Mouse (Mus musculus) urinary bladder, postnatal 14 days (tissue): ENCODE data around the gene Bag6.

Experiments
- DNase-seq: peaks from one replicate; pipeline ENCODE4 v3.0.0; 2021; ENCODE audit warnings: low spot score

Bag6 gene

GRCm38 (mm10) chr17:35168541-35169207, 33.7 kb downstream of the Bag6 start:
- no peak for DNase-seq

- DNase-seq = no peak
These were observed 37.7 kb downstream of the Bag6 start for GRCm38 (mm10) chr17:35172445-35173234.

GRCm38 (mm10) chr17:35173329-35173728, 38.4 kb downstream of the Bag6 start:
- DNase-seq = no peak

GRCm38 (mm10) chr17:35174201-35174977, 39.4 kb downstream of the Bag6 start:
- DNase-seq = no peak

GRCm38 (mm10) chr17:35175382-35175781, 40.4 kb downstream of the Bag6 start:
- DNase-seq = no peak

- no peak for DNase-seq
These were observed 41.0 kb downstream of the Bag6 start, which contains the start of gene Aif1 for GRCm38 (mm10) chr17:35175968-35176367. Gene Aif1, minus strand, starts transcription at chr17:35176068.

GRCm38 (mm10) chr17:35178528-35178927, 43.5 kb downstream of the Bag6 start:
- peak; percentile 75 for DNase-seq

GRCm38 (mm10) chr17:35180093-35180492, 45.1 kb downstream of the Bag6 start:
- DNase-seq = no peak

GRCm38 (mm10) chr17:35185639-35186611, 50.9 kb downstream of the Bag6 start:
- peak; percentile 83 for DNase-seq

GRCm38 (mm10) chr17:35186681-35187080, 51.7 kb downstream of the Bag6 start:
- peak; percentile 19 for DNase-seq

GRCm38 (mm10) chr17:35187345-35187744, 52.4 kb downstream of the Bag6 start:
- DNase-seq = no peak

- no peak for DNase-seq
These were observed 53.1 kb downstream of the Bag6 start, which contains the start of gene Lst1 for GRCm38 (mm10) chr17:35187959-35188610. Gene Lst1, minus strand, starts transcription at chr17:35188439.

- no peak for DNase-seq
These were observed 54.2 kb downstream of the Bag6 start for GRCm38 (mm10) chr17:35189186-35189585.

- no peak for DNase-seq
These were observed 55.1 kb downstream of the Bag6 start for GRCm38 (mm10) chr17:35190096-35190495.

- no peak for DNase-seq
These were observed 56.7 kb downstream of the Bag6 start for GRCm38 (mm10) chr17:35191723-35192122.

GRCm38 (mm10) chr17:35192924-35193323, 57.9 kb downstream of the Bag6 start:
- DNase-seq = no peak

GRCm38 (mm10) chr17:35193881-35194843, 59.2 kb downstream of the Bag6 start, which contains the start of gene Ltb:
Gene Ltb, plus strand, starts transcription at chr17:35194439.
- DNase-seq = no peak

GRCm38 (mm10) chr17:35194844-35195630, 60.1 kb downstream of the Bag6 start:
- no peak for DNase-seq
